Mouse (Mus musculus) spleen, adult 12 weeks (tissue): Measurements from ENCODE around the gene Tfap2d.

Experiments
- DNase-seq: peaks from one replicate; pipeline ENCODE4 v3.0.0; 2022; ENCODE audit warnings: low spot score

Gene Tfap2d

GRCm38 (mm10) chr1:19102631-19103030 lies at the start of gene Tfap2d:
Gene Tfap2d (plus strand): TSS chr1:19103022.
- DNase-seq = no peak

GRCm38 (mm10) chr1:19056300-19056699 lies 46.5 kb upstream of the Tfap2d start:
- no peak for DNase-seq

- DNase-seq = no peak
Observed at GRCm38 (mm10) chr1:19056861-19057260, 46.0 kb upstream of the Tfap2d start.

DNA sequence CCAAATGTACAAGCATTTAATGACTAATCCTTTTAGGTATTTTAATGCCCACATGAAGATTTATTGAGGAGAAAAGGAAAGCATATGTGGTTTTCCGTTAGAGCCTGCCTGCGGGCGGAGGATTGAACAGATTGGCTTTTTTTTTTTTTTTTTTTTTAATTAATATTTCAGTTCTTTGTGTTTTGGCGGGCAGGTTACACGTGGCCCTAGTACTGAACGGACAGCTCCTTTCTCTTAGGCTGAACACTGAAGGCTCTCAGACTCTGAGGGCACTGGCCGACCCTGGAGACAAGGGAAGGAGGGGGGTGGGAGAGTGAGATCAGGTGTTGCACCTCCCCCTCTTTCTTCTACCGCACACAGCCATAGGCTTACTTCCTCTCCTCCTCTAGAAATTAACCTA lies 14.7 kb upstream of the Tfap2d start:
- no peak for DNase-seq

DNA sequence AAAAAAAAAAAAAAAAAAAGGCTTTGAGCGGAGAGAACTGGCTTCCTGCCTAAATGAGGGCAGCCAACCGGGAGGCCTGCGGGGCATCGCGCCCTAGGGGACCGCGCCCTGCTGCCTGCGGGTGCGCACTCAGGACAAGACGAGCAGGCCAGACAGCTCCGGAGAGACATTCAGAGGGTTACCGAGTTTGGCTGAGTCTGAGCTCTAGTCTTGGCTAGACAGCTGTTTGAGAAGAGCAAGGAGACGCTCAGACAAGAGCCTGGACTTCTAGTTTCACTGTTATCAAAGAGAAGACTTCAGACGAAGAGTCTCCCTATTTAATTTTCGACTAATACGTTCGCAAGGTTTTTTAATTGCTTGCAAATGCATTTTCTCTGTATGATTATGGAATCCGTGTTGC lies 5.9 kb upstream of the Tfap2d start:
- no peak for DNase-seq

DNA sequence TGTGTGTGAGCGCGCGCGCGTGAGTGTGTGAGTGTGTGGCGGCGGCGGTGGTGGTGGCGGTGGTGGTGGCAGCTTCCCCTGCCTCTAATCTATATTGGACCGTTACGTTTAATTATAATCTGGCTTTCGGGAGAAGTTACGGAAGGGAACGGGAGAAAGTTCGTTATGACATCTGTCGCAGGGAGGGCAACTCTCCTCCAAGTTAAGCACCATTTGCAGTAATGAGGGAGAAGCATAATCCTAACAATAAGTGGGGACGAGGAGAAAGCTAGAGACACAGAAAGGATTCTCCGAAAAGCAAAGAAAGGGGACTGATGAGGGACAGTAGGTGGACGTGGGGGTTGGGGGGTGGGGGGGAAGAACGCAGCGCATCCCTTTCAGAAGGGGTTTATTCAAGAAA lies 494 bp downstream of the Tfap2d start:
- no peak for DNase-seq

GRCm38 (mm10) chr1:19103776-19104142 lies 937 bp downstream of the Tfap2d start:
- DNase-seq = no peak

DNA sequence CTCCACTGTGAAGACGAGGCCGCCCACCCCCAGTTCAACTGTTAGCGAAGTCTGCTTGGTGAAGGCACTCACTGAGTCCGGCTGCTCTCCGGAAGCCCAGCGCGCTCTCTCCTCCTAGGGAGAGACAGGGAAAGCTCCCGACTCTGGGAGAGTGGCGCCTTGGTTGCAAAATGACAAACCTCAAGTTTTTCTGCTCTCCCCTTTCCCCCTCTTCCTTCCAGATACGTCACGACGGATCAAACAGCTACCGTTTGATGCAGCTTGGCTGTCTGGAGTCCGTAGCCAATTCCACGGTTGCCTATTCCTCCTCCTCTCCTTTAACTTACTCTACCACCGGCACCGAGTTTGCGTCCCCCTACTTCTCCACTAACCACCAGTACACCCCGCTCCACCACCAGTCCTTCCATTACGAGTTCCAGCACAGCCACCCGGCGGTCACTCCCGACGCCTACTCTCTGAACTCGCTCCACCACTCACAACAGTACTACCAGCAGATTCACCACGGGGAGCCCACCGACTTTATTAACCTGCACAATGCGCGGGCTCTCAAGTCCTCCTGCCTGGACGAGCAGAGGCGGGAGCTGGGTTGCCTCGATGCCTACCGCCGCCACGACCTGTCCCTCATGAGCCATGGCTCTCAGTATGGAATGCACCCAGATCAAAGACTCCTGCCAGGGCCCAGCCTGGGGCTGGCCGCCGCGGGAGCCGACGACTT lies 1.5 kb downstream of the Tfap2d start:
- DNase-seq = no peak

- DNase-seq = no peak
Observed at GRCm38 (mm10) chr1:19106401-19106800, 3.6 kb downstream of the Tfap2d start.

GRCm38 (mm10) chr1:19106841-19107800 lies 4.3 kb downstream of the Tfap2d start:
- no peak for DNase-seq

DNA sequence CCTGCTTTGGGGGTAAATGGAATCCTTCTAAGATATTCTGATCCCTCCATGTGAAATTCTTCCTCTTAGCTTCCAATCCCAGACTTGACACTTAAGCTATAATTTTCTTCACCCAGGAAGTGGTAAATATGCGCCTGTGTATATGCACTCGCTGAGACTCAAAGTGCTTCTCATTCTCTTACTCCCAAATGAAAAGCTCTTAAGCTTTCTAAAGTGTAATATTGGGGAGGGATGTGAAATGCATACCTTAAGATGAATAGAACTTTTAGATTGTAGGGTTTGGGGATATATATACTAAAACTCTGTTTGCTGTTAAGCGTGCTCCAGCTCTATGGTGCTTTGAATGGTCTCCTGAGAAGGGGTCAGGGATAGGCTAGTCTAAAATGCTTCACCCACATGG lies 5.0 kb downstream of the Tfap2d start:
- DNase-seq = no peak

GRCm38 (mm10) chr1:19109711-19110110 lies 6.9 kb downstream of the Tfap2d start:
- DNase-seq = no peak

DNA sequence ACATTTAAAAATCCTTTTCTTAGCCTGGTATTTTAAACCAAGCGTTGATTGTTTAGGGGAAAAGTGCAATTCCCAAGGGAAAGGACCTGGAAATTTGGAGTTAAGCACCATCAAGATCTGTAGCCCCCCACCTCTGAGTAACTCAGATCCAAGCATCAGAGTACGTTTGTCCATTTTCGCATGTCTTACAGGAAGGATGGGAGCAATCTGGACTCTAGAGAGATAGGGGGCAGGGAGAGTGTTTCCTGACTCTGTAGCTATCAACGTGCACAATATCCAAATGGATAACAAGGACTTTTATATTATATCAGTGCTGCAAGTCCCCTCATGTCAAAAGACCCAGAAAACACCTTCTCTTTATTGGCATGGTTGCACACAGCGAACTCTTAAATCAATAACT lies 7.4 kb downstream of the Tfap2d start:
- DNase-seq = no peak

GRCm38 (mm10) chr1:19111020-19111419 lies 8.2 kb downstream of the Tfap2d start:
- no peak for DNase-seq

DNA sequence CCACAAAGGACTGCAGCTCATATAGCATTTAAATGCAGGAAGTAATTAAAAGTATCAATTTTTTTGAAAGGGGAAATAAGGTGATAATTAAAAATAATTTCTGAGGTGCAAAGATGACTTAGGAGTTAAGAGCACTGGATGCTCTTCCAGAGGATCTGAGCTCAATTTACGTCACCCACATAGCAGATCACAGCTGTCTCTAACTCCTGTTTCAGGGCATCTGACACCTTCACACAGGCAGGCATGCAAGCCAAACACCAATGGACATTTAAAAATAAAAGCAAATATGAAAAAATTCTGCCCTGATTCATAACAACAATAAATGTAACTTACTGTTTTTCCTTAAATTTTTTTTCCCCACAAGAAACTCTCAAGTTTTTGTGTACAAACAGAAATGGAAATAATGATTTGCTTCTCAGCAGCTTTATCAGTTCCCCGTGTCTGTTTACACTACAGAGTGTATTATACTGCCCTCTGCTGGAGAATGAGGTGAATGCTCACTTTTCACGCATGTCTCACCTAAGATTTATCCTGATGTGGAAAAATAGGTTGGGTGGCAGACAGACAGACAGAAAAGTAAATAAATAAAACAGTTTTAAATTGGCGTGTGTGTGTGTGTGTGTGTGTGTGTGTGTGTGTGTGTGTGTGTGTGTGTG lies 76.0 kb downstream of the Tfap2d start:
- DNase-seq = no peak

- DNase-seq = no peak
Observed at GRCm38 (mm10) chr1:19205649-19206048, 102.8 kb downstream of the Tfap2d start.

- no peak for DNase-seq
Observed at GRCm38 (mm10) chr1:19206194-19206593, 103.4 kb downstream of the Tfap2d start.

DNA sequence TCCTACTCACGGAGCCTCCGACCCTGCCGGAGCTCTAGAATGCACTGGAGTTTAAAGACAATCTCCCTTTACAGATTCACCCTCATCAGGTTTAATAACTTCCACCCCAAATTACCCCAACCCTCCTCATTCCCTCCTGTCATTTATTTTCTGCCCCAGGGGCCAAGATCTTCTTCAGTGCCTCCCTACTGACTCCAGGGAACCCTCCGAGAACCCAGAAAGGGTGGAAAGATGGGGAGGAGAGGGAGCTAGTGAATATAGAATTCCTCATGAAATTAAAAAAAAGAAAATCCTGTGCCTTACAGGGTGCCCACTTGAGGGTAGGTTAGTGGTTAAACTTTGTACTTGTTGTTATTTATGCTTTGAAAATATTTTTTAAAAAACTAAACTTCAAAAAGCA lies 104.8 kb downstream of the Tfap2d start:
- no peak for DNase-seq

GRCm38 (mm10) chr1:19208641-19209358 lies 106.0 kb downstream of the Tfap2d start, which contains the start of gene Tfap2b:
Gene Tfap2b (plus strand): TSS chr1:19208914.
- no peak for DNase-seq

- DNase-seq = no peak
Observed at GRCm38 (mm10) chr1:19209359-19209745, 106.5 kb downstream of the Tfap2d start.

DNA sequence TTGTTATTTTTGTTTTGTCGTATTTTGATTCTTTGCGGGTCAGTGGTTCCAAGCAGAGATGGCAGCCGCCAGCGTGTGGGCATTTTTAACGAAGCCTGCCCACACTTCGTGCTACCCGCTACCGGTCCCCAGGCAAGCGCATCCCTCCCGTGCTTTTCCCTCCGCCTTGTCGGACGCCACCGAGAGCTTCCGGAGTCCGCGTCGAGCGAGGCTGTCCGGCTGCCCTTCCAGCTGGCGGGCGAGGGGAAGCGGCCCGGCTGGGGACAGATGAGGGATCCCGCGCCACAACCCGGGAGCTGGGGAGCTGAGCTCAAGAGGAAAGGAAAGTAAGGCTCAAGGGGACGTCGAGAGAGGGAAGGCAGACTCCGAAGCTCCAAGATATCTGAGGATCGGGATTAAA lies 107.0 kb downstream of the Tfap2d start:
- no peak for DNase-seq
